Mouse (Mus musculus): ENCODE results near the gene Plcxd1. TPM values are rescaled to one million over a fixed set of nuclear protein-coding genes. Genes with fewer than 3 reads are reported as not detected.

Plcxd1 gene
- polyA plus RNA-seq, 2 experiments = 0.89 to 1.0 TPM

DNA sequence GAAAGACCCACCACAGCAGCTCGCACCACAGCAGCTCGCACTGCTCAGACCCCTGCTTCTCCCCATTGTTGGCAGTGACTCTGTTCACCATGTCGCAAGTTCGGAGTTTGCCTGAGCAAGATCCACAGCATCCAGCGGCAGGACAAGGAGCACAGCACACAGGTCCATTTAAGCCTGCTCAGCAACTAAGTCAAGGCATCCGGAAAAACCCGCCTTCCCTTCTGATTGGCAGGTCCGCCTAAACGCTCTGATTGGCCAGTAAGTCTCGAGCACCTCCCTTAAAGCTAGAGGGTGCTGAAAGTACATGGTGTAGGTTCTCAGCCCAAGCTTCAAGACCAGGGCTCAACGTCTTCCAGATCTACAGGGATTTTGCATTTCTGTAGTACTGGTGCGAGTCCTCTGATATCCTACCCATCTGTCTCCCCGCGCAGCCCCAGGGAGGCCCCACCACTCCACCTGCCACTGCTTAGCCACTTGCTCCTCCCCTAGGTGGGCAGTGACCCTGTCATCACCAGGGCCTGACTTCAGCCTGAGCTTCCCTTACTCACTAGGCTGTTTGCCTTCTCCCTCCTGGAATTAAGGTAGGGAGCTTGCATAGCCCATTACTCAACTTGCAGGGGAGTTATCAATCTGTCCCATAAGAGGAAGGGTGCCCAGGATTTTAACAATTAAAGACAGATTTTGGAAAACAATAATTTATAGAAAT is 13.5 kb upstream of the Plcxd1 start:
- WGBS = 31% methylated on average over 14 of the region's 14 CpGs
- Histone ChIP-seq H3K4me1 (ENCODE audit: control insufficient read depth, insufficient read depth, low read length) (no peaks in the 10 kb centered on the region), H3K27me3 (ENCODE audit: control insufficient read depth, insufficient read depth, low read length) (no peaks in the 10 kb centered on the region), H3K9ac (ENCODE audit: low read depth, low read length, severe bottlenecking) (no peak overlapping the region), H3K27ac (replicated peaks; ENCODE audit: low read depth, low read length) (no peak overlapping the region), H3K4me2 (replicated peaks; ENCODE audit: low read depth, low read length, severe bottlenecking) (no peak overlapping the region), H3K9me3 (ENCODE audit: control insufficient read depth, low read length) (no peaks in the 10 kb centered on the region), H3K4me3 (replicated peaks; ENCODE audit: low read length) (no peak overlapping the region), H3K36me3 (ENCODE audit: control insufficient read depth, insufficient read depth, low read length) (no peaks in the 10 kb centered on the region)
- TF ChIP-seq POLR2A (IDR thresholded peaks at IDR 0.05; ENCODE audit: borderline replicate concordance, extremely low read depth, insufficient read depth, insufficient read length) = no peak
- ATAC-seq (ENCODE audit: low FRiP score, low read depth) = no peak
- DNase-seq (ENCODE audit: low spot score) = no peak

DNA sequence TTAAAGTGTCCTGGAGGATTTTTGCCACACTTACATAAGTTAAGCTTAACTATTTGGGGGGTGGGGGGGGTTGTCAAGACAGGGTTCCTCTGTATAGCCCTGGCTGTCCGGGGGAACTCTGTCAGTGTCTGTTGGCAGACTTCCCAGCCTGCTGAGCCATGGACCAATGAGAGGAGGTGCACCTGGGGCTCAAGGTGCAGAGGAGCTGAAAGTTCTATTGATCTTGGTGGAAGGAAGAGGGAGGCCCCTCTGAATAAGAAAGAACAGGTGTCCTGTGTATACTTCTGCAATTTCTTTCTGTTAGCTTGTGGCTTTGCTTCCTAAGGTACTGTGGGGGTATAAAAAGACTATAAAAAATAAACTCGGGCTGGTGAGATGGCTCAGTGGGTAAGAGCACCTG is 8.2 kb upstream of the Plcxd1 start:
- no peak for ATAC-seq (ENCODE audit: low FRiP score, low read depth)
- Histone ChIP-seq H3K9me3 (ENCODE audit: control insufficient read depth, low read length) (no peaks in the 10 kb centered on the region), H3K4me2 (replicated peaks; ENCODE audit: low read depth, low read length, severe bottlenecking) (no peak overlapping the region), H3K27ac (replicated peaks; ENCODE audit: low read depth, low read length) (no peak overlapping the region), H3K36me3 (ENCODE audit: control insufficient read depth, insufficient read depth, low read length) (no peaks in the 10 kb centered on the region), H3K4me1 (ENCODE audit: control insufficient read depth, insufficient read depth, low read length) (no peaks in the 10 kb centered on the region; the same call in 1 of the 2 replicates), H3K27me3 (ENCODE audit: control insufficient read depth, insufficient read depth, low read length) (no peaks in the 10 kb centered on the region), H3K9ac (ENCODE audit: low read depth, low read length, severe bottlenecking) (no peak overlapping the region), H3K4me3 (replicated peaks; ENCODE audit: low read length) (no peak overlapping the region)
- TF ChIP-seq POLR2A (IDR thresholded peaks at IDR 0.05; ENCODE audit: borderline replicate concordance, extremely low read depth, insufficient read depth, insufficient read length) = no peak
- 45% methylated on average over 2 of the region's 2 CpGs for WGBS
- DNase-seq (ENCODE audit: low spot score) = no peak

DNA sequence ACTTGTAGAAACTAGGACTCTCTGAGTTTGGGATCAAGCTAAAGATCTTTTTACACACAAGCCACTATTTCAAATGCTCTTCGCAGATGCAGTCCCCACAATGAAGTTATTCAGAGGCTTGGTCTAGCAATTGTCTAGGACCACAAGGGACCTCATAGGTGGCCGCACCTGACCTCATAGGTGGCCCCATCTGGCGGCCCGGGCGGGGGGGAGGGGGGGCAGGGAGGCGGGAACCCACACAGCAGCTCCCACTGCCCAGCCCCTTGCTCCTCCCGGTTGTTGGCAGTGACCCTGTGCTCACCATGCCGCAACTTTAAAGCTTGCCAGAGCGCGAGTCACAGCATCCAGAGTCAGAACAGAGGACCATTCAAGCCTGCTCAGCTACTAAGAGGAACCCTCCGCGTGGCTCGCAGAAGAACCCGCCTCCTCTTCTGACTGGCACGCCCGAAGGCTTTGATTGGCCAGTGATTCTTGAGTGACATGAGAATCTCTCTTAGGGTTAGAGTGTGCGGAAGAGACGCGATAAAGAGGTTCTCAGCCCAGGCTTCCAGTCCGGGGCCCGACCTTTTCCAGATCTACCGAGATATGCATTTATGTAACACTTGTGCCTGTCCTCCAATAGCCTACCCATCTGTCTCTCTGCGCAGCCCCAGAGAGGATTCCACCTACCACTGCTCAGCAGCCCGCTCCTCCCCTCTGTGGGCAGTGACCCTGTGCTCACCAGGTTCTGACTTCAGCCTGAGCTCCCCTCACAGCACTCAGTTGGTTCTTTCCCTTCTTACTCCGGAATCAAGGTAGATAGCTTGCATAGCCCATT is 5.5 kb upstream of the Plcxd1 start, which contains the start of gene Gm35315:
Gene Gm35315 (minus strand): TSS at position 391 of the 817 bp plus-strand sequence.
- peak; percentile 31; the same call in 1 of the 2 replicates for TF ChIP-seq POLR2A (IDR thresholded peaks at IDR 0.05; ENCODE audit: borderline replicate concordance, extremely low read depth, insufficient read depth, insufficient read length)
- Histone ChIP-seq H3K9ac (ENCODE audit: low read depth, low read length, severe bottlenecking) (peak within 1 kb of the TSS; percentile 59), H3K9me3 (ENCODE audit: control insufficient read depth, low read length) (no peaks in the 10 kb centered on the region), H3K27me3 (ENCODE audit: control insufficient read depth, insufficient read depth, low read length) (no peaks in the 10 kb centered on the region), H3K4me2 (replicated peaks; ENCODE audit: low read depth, low read length, severe bottlenecking) (peak within 1 kb of the TSS; percentile 69), H3K36me3 (ENCODE audit: control insufficient read depth, insufficient read depth, low read length) (no peaks in the 10 kb centered on the region), H3K4me3 (replicated peaks; ENCODE audit: low read length) (peak within 1 kb of the TSS; percentile 43), H3K27ac (replicated peaks; ENCODE audit: low read depth, low read length) (no peak within 1 kb of the TSS), H3K4me1 (ENCODE audit: control insufficient read depth, insufficient read depth, low read length) (no peaks in the 10 kb centered on the region; the same call in 1 of the 2 replicates)
- DNase-seq (ENCODE audit: low spot score) = peak; percentile 92
- ATAC-seq (ENCODE audit: low FRiP score, low read depth) = peak; percentile 95
- 1% methylated on average over 25 of the region's 25 CpGs for WGBS

DNA sequence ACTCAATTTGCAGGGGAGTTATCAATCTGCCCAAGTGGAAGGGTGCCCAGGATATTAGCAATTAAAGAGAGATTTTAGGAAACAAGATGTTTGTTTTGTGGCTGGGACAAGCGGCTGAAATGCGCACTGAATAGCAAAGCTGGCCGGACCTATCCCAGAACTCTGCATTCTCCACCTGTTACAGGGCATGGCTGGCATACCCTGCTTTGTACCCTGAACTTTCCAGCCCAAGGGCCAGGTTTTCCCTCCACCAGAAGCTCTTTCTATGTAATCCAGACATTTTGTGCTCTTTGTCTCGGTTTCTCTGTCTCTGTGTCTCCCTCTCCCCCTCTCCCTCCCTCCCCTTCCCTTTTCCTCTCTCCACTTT is 4.9 kb upstream of the Plcxd1 start:
- no peak overlapping the region for H3K27ac ChIP-seq (replicated peaks; ENCODE audit: low read depth, low read length)
- 0 out of 2 replicates have a peak overlapping the region, but pooled peaks have one; percentile 59 for H3K9ac ChIP-seq (ENCODE audit: low read depth, low read length, severe bottlenecking)
- peak overlapping the region; percentile 69 for H3K4me2 ChIP-seq (replicated peaks; ENCODE audit: low read depth, low read length, severe bottlenecking)
- 7% methylated on average over 4 of the region's 4 CpGs for WGBS
- H3K27me3 ChIP-seq (ENCODE audit: control insufficient read depth, insufficient read depth, low read length) = no peaks in the 10 kb centered on the region
- no peak for TF ChIP-seq POLR2A (IDR thresholded peaks at IDR 0.05; ENCODE audit: borderline replicate concordance, extremely low read depth, insufficient read depth, insufficient read length)
- H3K9me3 ChIP-seq (ENCODE audit: control insufficient read depth, low read length) = no peaks in the 10 kb centered on the region
- no peak for DNase-seq (ENCODE audit: low spot score)
- peak overlapping the region; percentile 43 for H3K4me3 ChIP-seq (replicated peaks; ENCODE audit: low read length)
- no peaks in the 10 kb centered on the region; the same call in 1 of the 2 replicates for H3K4me1 ChIP-seq (ENCODE audit: control insufficient read depth, insufficient read depth, low read length)
- H3K36me3 ChIP-seq (ENCODE audit: control insufficient read depth, insufficient read depth, low read length) = no peaks in the 10 kb centered on the region
- ATAC-seq (ENCODE audit: low FRiP score, low read depth) = no peak

DNA sequence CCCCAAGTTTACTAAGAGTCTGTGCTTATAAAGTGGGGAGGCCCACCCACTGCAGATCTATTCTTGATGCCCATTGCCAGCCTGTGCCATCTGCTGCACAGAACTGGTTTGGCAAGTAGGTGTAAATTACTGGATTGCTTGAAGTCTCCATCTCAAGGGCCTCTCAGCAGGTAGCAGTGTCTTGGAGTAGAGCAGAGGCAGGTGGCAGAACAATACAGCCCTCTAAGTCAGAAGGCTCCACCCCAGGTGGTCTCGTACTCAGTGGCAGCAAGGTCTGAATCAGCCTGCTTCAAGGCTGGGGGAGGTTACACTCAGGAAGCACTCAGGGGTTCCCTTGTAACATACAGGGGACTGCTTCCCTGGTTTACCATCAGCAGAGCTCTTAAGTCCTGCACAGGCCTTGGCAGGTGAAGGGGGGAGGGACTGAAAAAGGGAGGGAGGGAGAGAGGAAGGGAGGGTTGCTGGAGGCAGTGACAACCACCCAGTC is 735 bp upstream of the Plcxd1 start:
- no peak for TF ChIP-seq POLR2A (IDR thresholded peaks at IDR 0.05; ENCODE audit: borderline replicate concordance, extremely low read depth, insufficient read depth, insufficient read length)
- 31% methylated on average over 1 of the region's 1 CpGs for WGBS
- H3K4me2 ChIP-seq (replicated peaks; ENCODE audit: low read depth, low read length, severe bottlenecking) = no peak overlapping the region
- H3K4me1 ChIP-seq (ENCODE audit: control insufficient read depth, insufficient read depth, low read length) = peaks cover 12% of the 10 kb centered on the region; the same call in 1 of the 2 replicates
- H3K27me3 ChIP-seq (ENCODE audit: control insufficient read depth, insufficient read depth, low read length) = no peaks in the 10 kb centered on the region
- H3K27ac ChIP-seq (replicated peaks; ENCODE audit: low read depth, low read length) = no peak overlapping the region
- H3K36me3 ChIP-seq (ENCODE audit: control insufficient read depth, insufficient read depth, low read length) = peaks cover 13% of the 10 kb centered on the region
- ATAC-seq (ENCODE audit: low FRiP score, low read depth) (no peak), DNase-seq (ENCODE audit: low spot score) (no peak)
- no peaks in the 10 kb centered on the region for H3K9me3 ChIP-seq (ENCODE audit: control insufficient read depth, low read length)
- H3K9ac ChIP-seq (ENCODE audit: low read depth, low read length, severe bottlenecking) = no peak overlapping the region
- no peak overlapping the region for H3K4me3 ChIP-seq (replicated peaks; ENCODE audit: low read length)

All from limb, embryonic 14.5 days (tissue).